Mouse (Mus musculus) neural tube, embryonic 15.5 days (tissue): ENCODE results near the gene Idh3a. TPM values are rescaled to one million over a fixed set of nuclear protein-coding genes. Genes with fewer than 3 reads are reported as not detected.

ENCODE experiments used
- polyA plus RNA-seq: library from polyadenylated mRNA; unstranded; fragments of >200 nt; fragmentation: Nextera tagmentation; extraction: Ambion mirVana; gene quantifications from 2 replicates; pipeline ENCODE4 v1.2.1, GENCODE M21; 2015

Idh3a gene
- polyA plus RNA-seq, 1 experiment from 2014 or later: 173 TPM

Other genes with a start within 250 kb of the Idh3a start
- 55.3 and 60.5 TPM in 2 replicates for gene Dmxl2, start 84.7 kb upstream of the Idh3a start, polyA plus RNA-seq
- gene Sh2d7, start 47.4 kb upstream of the Idh3a start, polyA plus RNA-seq: 0.13 TPM in 1 of 2 replicates, not detected in the other
- 63.6 and 76.2 TPM in 2 replicates for gene Cib2, start 26.1 kb upstream of the Idh3a start, polyA plus RNA-seq
- gene Acsbg1, start 75.5 kb downstream of the Idh3a start, polyA plus RNA-seq: 39.1 and 40.9 TPM in 2 replicates
- 7.5 and 8.0 TPM in 2 replicates for gene Dnaja4, start 112.5 kb downstream of the Idh3a start, polyA plus RNA-seq
- gene Wdr61, start 148.2 kb downstream of the Idh3a start, polyA plus RNA-seq: 79.1 and 91.7 TPM in 2 replicates
- gene Crabp1, start 178.4 kb downstream of the Idh3a start, polyA plus RNA-seq: 405 and 485 TPM in 2 replicates